Mouse (Mus musculus) lung, embryonic 16.5 days (tissue): Measurements from ENCODE around the gene Scrn3. TPM values are rescaled to one million over a fixed set of nuclear protein-coding genes. Genes with fewer than 3 reads are reported as not detected.
A peak's percentile ranks its signal among the peaks of the same experiment; 100 is the strongest.

ENCODE experiments used
- ATAC-seq: fragments of 200-750 bp; cut with Nextera tagmentation; 2 replicates; pipeline ENCODE4 v1.8.0; 2017; ENCODE audit warnings: low read depth, mild to moderate bottlenecking, moderate library complexity
- H3K27ac ChIP-seq: fragments of 300-500 bp; sonication (generic); 2 replicates; pipeline ENCODE4 v1.5.1; 2014; ENCODE audit warnings: mild to moderate bottlenecking, control low read depth, low read length
- H3K27me3 ChIP-seq: fragments of 300-500 bp; sonication (generic); 2 replicates; pipeline ENCODE4 v1.6.1; 2014; ENCODE audit warnings: low read depth, low read length, mixed read lengths; ENCODE audit not compliant: control insufficient read depth, insufficient read depth
- H3K36me3 ChIP-seq: fragments of 300-500 bp; sonication (generic); 2 replicates; pipeline ENCODE4 v1.6.1; 2014; ENCODE audit warnings: low read length; ENCODE audit not compliant: control insufficient read depth, insufficient read depth
- H3K4me1 ChIP-seq: fragments of 300-500 bp; sonication (generic); replicated peaks from 2 replicates; pipeline ENCODE4 v1.6.1; 2014; ENCODE audit warnings: low read length, mixed read lengths; ENCODE audit not compliant: control insufficient read depth, insufficient read depth
- H3K4me2 ChIP-seq: fragments of 300-500 bp; sonication (generic); 2 replicates; pipeline ENCODE4 v1.6.1; 2014; ENCODE audit warnings: low read depth, low read length, control low read depth
- H3K4me3 ChIP-seq: fragments of 300-500 bp; sonication (generic); 2 replicates; pipeline ENCODE4 v1.5.1; 2014; ENCODE audit warnings: mild to moderate bottlenecking, low read length, control low read depth
- H3K9ac ChIP-seq: fragments of 300-500 bp; sonication (generic); 2 replicates; pipeline ENCODE4 v1.6.1; 2014; ENCODE audit warnings: low read length, control low read depth
- H3K9me3 ChIP-seq: fragments of 300-500 bp; sonication (generic); 2 replicates; pipeline ENCODE4 v1.6.1; 2016; ENCODE audit warnings: low read length; ENCODE audit not compliant: control insufficient read depth
- WGBS: fragments of 180-500 bp; shearing (Covaris S2); extraction: QIAGEN DNeasy Blood & Tissue Kit; methylation state at CpG from one replicate; pipeline ENCODE4 v1.1.7; 2014; 5-methylcytosine and 5-hydroxymethylcytosine counted together
- polyA plus RNA-seq: library from polyadenylated mRNA; unstranded; fragments of >200 nt; fragmentation: Nextera tagmentation; extraction: Ambion mirVana; gene quantifications from 2 replicates; pipeline ENCODE4 v1.2.1, GENCODE M21; 2015

Gene Scrn3
- polyA plus RNA-seq, 1 experiment from 2014 or later: 21.8 TPM

GRCm38 (mm10) chr2:73268281-73268680 is 44.1 kb upstream of the Scrn3 start:
- 3% methylated on average over 12 of the region's 12 CpGs for WGBS
- H3K27me3 ChIP-seq: peaks cover 81% of the 10 kb centered on the region
- H3K4me3 ChIP-seq: no peak overlapping the region
- no peaks in the 10 kb centered on the region for H3K36me3 ChIP-seq
- peaks cover 34% of the 10 kb centered on the region for H3K4me1 ChIP-seq
- no peak overlapping the region for H3K9ac ChIP-seq
- H3K9me3 ChIP-seq: no peaks in the 10 kb centered on the region
- no peak for ATAC-seq
- H3K27ac ChIP-seq: no peak overlapping the region
- H3K4me2 ChIP-seq: no peak overlapping the region

GRCm38 (mm10) chr2:73268836-73269395 is 43.5 kb upstream of the Scrn3 start:
- no peak for ATAC-seq
- 8% methylated on average over 8 of the region's 8 CpGs for WGBS
- Histone ChIP-seq H3K9me3 (no peaks in the 10 kb centered on the region), H3K36me3 (no peaks in the 10 kb centered on the region), H3K27ac (no peak overlapping the region), H3K27me3 (peaks cover 83% of the 10 kb centered on the region), H3K4me2 (no peak overlapping the region), H3K9ac (no peak overlapping the region), H3K4me3 (no peak overlapping the region), H3K4me1 (peaks cover 34% of the 10 kb centered on the region)

GRCm38 (mm10) chr2:73269666-73270065 is 42.7 kb upstream of the Scrn3 start:
- 1% methylated on average over 16 of the region's 17 CpGs for WGBS
- no peak overlapping the region for H3K4me2 ChIP-seq

GRCm38 (mm10) chr2:73270071-73270592 is 42.3 kb upstream of the Scrn3 start:
- H3K4me1 ChIP-seq: peaks cover 35% of the 10 kb centered on the region
- H3K9me3 ChIP-seq: no peaks in the 10 kb centered on the region
- no peak overlapping the region for H3K4me3 ChIP-seq
- no peak overlapping the region for H3K27ac ChIP-seq
- no peak overlapping the region for H3K4me2 ChIP-seq
- no peak overlapping the region for H3K9ac ChIP-seq
- no peaks in the 10 kb centered on the region for H3K36me3 ChIP-seq
- H3K27me3 ChIP-seq: peaks cover 80% of the 10 kb centered on the region
- ATAC-seq: no peak
- WGBS: 4% methylated on average over 14 of the region's 14 CpGs

More at GRCm38 (mm10) chr2:73269666-73270065, 42.7 kb upstream of the Scrn3 start:
- no peaks in the 10 kb centered on the region for H3K36me3 ChIP-seq
- H3K4me3 ChIP-seq: no peak overlapping the region
- no peak overlapping the region for H3K9ac ChIP-seq
- H3K9me3 ChIP-seq: no peaks in the 10 kb centered on the region
- peaks cover 82% of the 10 kb centered on the region for H3K27me3 ChIP-seq
- H3K4me1 ChIP-seq: peaks cover 35% of the 10 kb centered on the region
- no peak overlapping the region for H3K27ac ChIP-seq
- no peak for ATAC-seq

GRCm38 (mm10) chr2:73270593-73271458 is 41.6 kb upstream of the Scrn3 start:
- Histone ChIP-seq H3K36me3 (no peaks in the 10 kb centered on the region), H3K9me3 (no peaks in the 10 kb centered on the region), H3K4me3 (no peak overlapping the region), H3K27me3 (peaks cover 75% of the 10 kb centered on the region), H3K27ac (no peak overlapping the region), H3K4me2 (no peak overlapping the region), H3K9ac (no peak overlapping the region), H3K4me1 (peaks cover 35% of the 10 kb centered on the region)
- 2% methylated on average over 38 of the region's 38 CpGs for WGBS
- ATAC-seq: no peak

- Histone ChIP-seq H3K9ac (no peak within 1 kb of the TSS), H3K4me1 (peaks cover 35% of the 10 kb centered on the region), H3K27me3 (peaks cover 74% of the 10 kb centered on the region), H3K4me3 (peak within 1 kb of the TSS; percentile 48), H3K27ac (no peak within 1 kb of the TSS), H3K9me3 (no peaks in the 10 kb centered on the region), H3K36me3 (no peaks in the 10 kb centered on the region), H3K4me2 (peak within 1 kb of the TSS; percentile 67)
- ATAC-seq: peak; percentile 63
- WGBS: 1% methylated on average over 48 of the region's 48 CpGs
Measured at GRCm38 (mm10) chr2:73271459-73272161, 40.8 kb upstream of the Scrn3 start, which contains the start of gene Sp9. Gene Sp9, plus strand, starts transcription at chr2:73271925.

- Histone ChIP-seq H3K27me3 (peaks cover 75% of the 10 kb centered on the region), H3K9ac (no peak overlapping the region), H3K36me3 (no peaks in the 10 kb centered on the region), H3K27ac (no peak overlapping the region), H3K4me2 (peak overlapping the region; percentile 67), H3K4me3 (peak overlapping the region; percentile 48), H3K9me3 (no peaks in the 10 kb centered on the region), H3K4me1 (peaks cover 40% of the 10 kb centered on the region)
- ATAC-seq: no peak
- WGBS: under 1% methylated on average over 46 of the region's 55 CpGs
Measured at GRCm38 (mm10) chr2:73272351-73273248, 39.8 kb upstream of the Scrn3 start.

GRCm38 (mm10) chr2:73273249-73274118 is 38.9 kb upstream of the Scrn3 start:
- peak overlapping the region; percentile 15; the same call in 1 of the 2 replicates for H3K9ac ChIP-seq
- H3K27ac ChIP-seq: no peak overlapping the region
- H3K4me3 ChIP-seq: peak overlapping the region; percentile 48
- peak; percentile 46 for ATAC-seq
- H3K4me1 ChIP-seq: peaks cover 40% of the 10 kb centered on the region
- WGBS: under 1% methylated on average over 104 of the region's 110 CpGs
- H3K4me2 ChIP-seq: peak overlapping the region; percentile 67
- H3K9me3 ChIP-seq: no peaks in the 10 kb centered on the region
- peaks cover 71% of the 10 kb centered on the region for H3K27me3 ChIP-seq
- H3K36me3 ChIP-seq: no peaks in the 10 kb centered on the region
